Mouse (Mus musculus) kidney, embryonic 16.5 days (tissue): ENCODE measurements around the gene Slc43a2. TPM values are rescaled to one million over a fixed set of nuclear protein-coding genes. Genes with fewer than 3 reads are reported as not detected.
A peak's percentile ranks its signal among the peaks of the same experiment; 100 is the strongest.

ENCODE experiments used
- ATAC-seq: fragments of 200-750 bp; cut with Nextera tagmentation; 2 replicates; pipeline ENCODE4 v1.8.0; 2017; ENCODE audit warnings: moderate TSS enrichment; ENCODE audit not compliant: low FRiP score, low TSS enrichment
- H3K27ac ChIP-seq: fragments of 300-500 bp; sonication (generic); 2 replicates; pipeline ENCODE4 v1.5.1; 2014; ENCODE audit warnings: low read length
- H3K27me3 ChIP-seq: fragments of 300-500 bp; sonication (generic); 2 replicates; pipeline ENCODE4 v1.6.1; 2014; ENCODE audit warnings: low read length, control low read depth, mixed read lengths; ENCODE audit not compliant: insufficient read depth
- H3K36me3 ChIP-seq: fragments of 300-500 bp; sonication (generic); 2 replicates; pipeline ENCODE4 v1.6.1; 2014; ENCODE audit warnings: low read length, control low read depth, mixed read lengths; ENCODE audit not compliant: insufficient read depth
- H3K4me1 ChIP-seq: fragments of 300-500 bp; sonication (generic); 2 replicates; pipeline ENCODE4 v1.6.1; 2014; ENCODE audit warnings: low read length, control low read depth, mixed read lengths; ENCODE audit not compliant: insufficient read depth
- H3K4me2 ChIP-seq: fragments of 300-500 bp; sonication (generic); replicated peaks from 2 replicates; pipeline ENCODE4 v1.6.1; 2014; ENCODE audit warnings: low read depth, low read length
- H3K4me3 ChIP-seq: fragments of 300-500 bp; sonication (generic); 2 replicates; pipeline ENCODE4 v1.5.1; 2014; ENCODE audit warnings: mild to moderate bottlenecking, low read length
- H3K9ac ChIP-seq: fragments of 300-500 bp; sonication (generic); replicated peaks from 2 replicates; pipeline ENCODE4 v1.6.1; 2014; ENCODE audit warnings: low read length
- H3K9me3 ChIP-seq: fragments of 300-500 bp; sonication (generic); 2 replicates; pipeline ENCODE4 v1.6.1; 2016; ENCODE audit warnings: low read length, control low read depth
- WGBS: fragments of 180-500 bp; shearing (Covaris S2); extraction: QIAGEN DNeasy Blood & Tissue Kit; methylation state at CpG from one replicate; pipeline ENCODE4 v1.1.7; 2014; 5-methylcytosine and 5-hydroxymethylcytosine counted together
- polyA plus RNA-seq: library from polyadenylated mRNA; unstranded; fragments of >200 nt; fragmentation: Nextera tagmentation; extraction: Ambion mirVana; gene quantifications from 2 replicates; pipeline ENCODE4 v1.2.1, GENCODE M21; 2015

Gene Slc43a2
- polyA plus RNA-seq, 1 experiment from 2014 or later, result 9.7 TPM

DNA sequence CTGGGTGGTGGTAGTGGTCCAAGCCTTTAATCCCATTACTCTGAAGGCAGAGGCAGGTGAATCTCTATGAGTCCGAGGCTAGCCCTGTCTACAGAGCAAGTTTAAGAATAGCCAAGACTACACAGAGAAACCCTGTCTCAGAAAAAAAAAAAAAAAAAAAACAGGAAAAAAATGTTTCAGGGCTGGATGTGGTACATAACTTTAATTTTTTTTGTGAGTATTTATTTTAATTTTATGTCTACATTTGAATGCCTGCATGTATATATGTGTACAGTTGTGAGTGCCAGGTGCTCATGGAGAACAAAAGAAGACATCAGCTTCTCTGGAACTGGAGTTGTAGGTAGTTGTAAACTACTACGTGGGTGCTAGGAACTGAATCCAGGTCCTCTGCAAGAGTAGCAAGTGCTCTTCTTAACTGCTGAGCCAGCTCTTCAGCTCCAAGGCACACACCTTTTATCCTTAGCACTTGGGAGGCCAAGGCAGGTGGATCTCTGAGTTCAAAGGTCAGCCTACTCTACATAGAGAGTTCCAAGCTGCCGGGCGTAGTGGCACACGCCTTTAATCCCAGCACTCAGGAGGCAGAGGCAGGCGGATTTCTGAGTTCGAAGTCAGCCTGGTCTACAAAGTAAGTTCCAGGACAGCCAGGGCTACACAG is 50.1 kb downstream of the Slc43a2 start:
- no peaks in the 10 kb centered on the region for H3K36me3 ChIP-seq
- no peak overlapping the region for H3K4me2 ChIP-seq
- no peak for ATAC-seq
- no peak overlapping the region for H3K9ac ChIP-seq
- H3K4me3 ChIP-seq, result no peak overlapping the region
- no peak overlapping the region for H3K27ac ChIP-seq
- H3K27me3 ChIP-seq, result no peaks in the 10 kb centered on the region
- 94% methylated on average over 7 of the region's 7 CpGs for WGBS
- no peaks in the 10 kb centered on the region for H3K4me1 ChIP-seq
- no peaks in the 10 kb centered on the region for H3K9me3 ChIP-seq

DNA sequence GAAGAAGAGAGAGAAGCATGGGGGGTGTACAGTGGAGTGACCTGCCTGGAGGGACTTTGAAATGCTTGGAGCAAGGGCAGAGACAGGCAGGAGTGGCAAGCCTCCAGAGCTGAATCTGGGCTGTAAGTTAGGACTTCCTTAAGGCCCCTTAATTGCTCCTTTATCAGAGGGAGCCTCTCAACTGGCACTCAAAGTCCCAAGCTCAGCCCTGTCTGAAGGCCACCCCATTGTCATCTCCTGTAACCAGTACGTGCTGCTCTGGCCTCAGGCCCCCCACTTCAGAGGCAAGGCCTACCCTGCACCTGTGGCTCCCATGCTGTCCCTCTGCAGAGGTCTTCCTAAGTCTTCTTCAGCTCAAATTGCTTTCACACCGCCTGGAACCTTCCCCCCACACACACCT is 52.0 kb downstream of the Slc43a2 start:
- Histone ChIP-seq H3K27ac (no peak overlapping the region), H3K36me3 (no peaks in the 10 kb centered on the region), H3K9ac (no peak overlapping the region), H3K27me3 (no peaks in the 10 kb centered on the region), H3K4me3 (no peak overlapping the region), H3K4me2 (no peak overlapping the region), H3K4me1 (peaks cover 6% of the 10 kb centered on the region), H3K9me3 (no peaks in the 10 kb centered on the region)
- ATAC-seq, result no peak
- WGBS, result 69% methylated on average over 2 of the region's 2 CpGs

DNA sequence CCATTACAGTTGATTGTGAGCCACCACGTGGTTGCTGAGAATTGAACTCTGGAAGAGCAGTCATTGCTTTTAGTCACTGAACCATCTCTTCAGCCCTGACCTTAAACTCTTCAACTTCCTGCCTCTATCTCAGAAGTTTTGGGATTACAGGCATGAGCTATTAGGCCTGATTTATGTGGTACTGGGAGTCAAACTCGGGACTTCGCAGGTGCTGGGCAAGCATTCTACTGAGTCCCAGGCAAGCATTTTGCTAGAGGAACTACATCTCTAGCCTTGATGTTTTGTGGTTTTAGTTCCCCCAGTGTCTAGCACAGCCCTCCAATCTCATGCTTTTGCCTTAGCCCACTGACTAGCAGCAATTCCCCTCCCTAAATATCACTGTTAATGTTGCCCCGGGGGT is 53.6 kb downstream of the Slc43a2 start:
- 29% methylated on average over 4 of the region's 4 CpGs for WGBS
- H3K9me3 ChIP-seq, result no peaks in the 10 kb centered on the region
- no peaks in the 10 kb centered on the region for H3K36me3 ChIP-seq
- peak overlapping the region; percentile 40; the same call in 1 of the 2 replicates for H3K27ac ChIP-seq
- H3K4me1 ChIP-seq, result peaks cover 21% of the 10 kb centered on the region
- ATAC-seq, result no peak
- no peaks in the 10 kb centered on the region for H3K27me3 ChIP-seq
- no peak overlapping the region for H3K4me3 ChIP-seq
- H3K9ac ChIP-seq, result no peak overlapping the region
- H3K4me2 ChIP-seq, result no peak overlapping the region

GRCm38 (mm10) chr11:75585978-75586377 is 54.5 kb downstream of the Slc43a2 start:
- Histone ChIP-seq H3K27me3 (no peaks in the 10 kb centered on the region), H3K4me1 (peaks cover 23% of the 10 kb centered on the region), H3K4me2 (no peak overlapping the region), H3K4me3 (no peak overlapping the region), H3K27ac (no peak overlapping the region), H3K9ac (no peak overlapping the region), H3K36me3 (no peaks in the 10 kb centered on the region), H3K9me3 (no peaks in the 10 kb centered on the region)
- WGBS, result 84% methylated on average over 5 of the region's 5 CpGs
- ATAC-seq, result no peak

DNA sequence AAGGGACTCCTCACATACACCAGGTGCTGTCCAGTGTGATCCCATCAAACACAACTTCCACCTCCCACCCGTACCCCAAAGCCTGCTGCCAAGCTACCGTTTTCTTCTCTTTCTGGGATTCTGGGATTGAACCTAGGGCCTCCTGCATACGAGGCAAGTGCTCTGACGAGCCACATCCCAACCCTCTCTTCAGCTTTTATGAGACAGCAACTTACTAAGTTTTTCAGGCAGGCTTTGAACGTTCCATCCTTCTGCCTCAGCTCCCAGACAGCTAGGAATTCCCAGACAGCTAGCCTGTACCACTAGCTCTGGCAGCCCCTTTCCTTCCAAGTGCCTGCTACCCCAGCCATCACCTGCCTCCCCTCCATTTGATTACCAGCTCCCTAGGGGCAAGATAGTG is 55.5 kb downstream of the Slc43a2 start:
- Histone ChIP-seq H3K4me3 (no peak overlapping the region), H3K4me2 (no peak overlapping the region), H3K27me3 (no peaks in the 10 kb centered on the region), H3K4me1 (peaks cover 23% of the 10 kb centered on the region), H3K9me3 (no peaks in the 10 kb centered on the region), H3K36me3 (no peaks in the 10 kb centered on the region), H3K9ac (no peak overlapping the region), H3K27ac (no peak overlapping the region)
- 84% methylated on average over 5 of the region's 5 CpGs for WGBS
- ATAC-seq, result no peak

DNA sequence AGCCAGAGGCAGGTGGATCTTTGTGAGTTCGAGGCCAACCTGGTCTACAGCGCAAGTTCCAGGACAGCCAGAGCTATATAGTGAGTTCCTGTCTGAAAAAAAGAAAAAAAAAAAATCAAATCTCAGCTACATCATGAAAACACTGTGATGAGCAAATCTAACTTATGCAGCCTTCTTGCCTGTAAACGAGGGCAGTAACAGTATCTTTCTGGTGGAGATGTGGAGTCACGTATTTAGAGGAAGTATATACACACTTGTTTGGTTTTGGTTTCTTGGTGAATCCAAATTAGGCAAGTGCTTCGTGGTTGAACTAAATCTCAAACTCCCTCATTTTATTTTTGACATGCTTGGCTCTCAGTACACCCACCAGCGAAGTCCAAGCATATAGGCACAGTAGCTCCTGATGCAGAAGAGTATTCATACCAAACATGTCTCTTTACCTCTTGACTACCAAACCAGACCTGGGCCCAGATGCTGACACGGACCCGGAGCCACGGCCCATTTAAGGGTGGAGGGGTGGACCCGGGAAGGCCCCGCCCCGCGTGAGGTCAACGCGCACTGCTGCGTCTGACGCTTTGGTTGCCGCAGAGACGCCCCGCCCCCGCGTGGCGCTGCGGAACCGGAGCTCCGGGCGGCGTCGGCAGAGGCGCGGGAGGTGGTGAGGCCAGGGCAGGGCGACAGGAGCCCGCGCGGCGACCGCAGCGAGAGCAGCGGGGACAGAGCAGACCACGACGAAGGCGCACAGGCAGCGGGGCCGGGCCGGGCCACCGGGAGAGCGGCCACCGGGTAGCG is 56.2 kb downstream of the Slc43a2 start, which contains the start of gene Pitpna:
Pitpna (plus strand) TSS at position 605 of the 792 bp plus-strand sequence.
- no peaks in the 10 kb centered on the region for H3K36me3 ChIP-seq
- H3K4me1 ChIP-seq, result peaks cover 23% of the 10 kb centered on the region
- H3K4me3 ChIP-seq, result peak within 1 kb of the TSS; percentile 94
- peak; percentile 89 for ATAC-seq
- H3K27ac ChIP-seq, result peak within 1 kb of the TSS; percentile 90
- peak within 1 kb of the TSS; percentile 94 for H3K4me2 ChIP-seq
- H3K27me3 ChIP-seq, result no peaks in the 10 kb centered on the region
- H3K9ac ChIP-seq, result peak within 1 kb of the TSS; percentile 91
- 5% methylated on average over 48 of the region's 49 CpGs for WGBS
- no peaks in the 10 kb centered on the region for H3K9me3 ChIP-seq

DNA sequence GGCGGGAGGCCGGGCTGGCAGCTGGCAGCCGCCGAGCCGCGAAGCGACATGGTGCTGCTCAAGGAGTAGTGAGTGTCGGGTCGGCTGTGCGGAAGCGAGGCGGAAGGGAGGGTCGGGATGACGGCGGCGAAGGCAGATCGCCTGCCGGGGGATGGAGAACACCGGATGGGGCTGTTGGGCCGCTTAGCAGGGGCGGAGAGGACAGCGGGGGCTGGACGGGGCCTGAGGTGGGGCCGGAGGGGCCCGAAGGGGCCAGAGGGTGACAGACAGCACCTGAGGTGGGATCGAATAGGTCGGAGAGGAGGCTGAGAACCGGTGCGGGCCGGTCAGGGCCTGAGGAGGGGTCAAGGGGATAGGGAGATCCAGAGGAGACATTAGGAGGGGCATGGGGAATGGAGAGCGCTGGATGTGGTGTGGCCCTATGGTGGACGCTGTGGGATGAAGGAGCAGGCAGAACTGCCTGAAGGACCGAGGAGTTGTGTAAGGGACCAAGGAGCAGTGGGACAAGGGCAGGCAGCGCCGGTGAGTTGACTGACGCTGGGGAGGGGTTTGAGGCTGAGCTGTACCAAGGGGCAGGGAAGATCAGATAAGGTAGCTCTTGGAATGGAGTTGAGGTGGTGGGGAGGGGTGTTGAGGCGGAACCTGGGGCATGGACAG is 56.9 kb downstream of the Slc43a2 start:
- H3K27ac ChIP-seq, result peak overlapping the region; percentile 90
- no peaks in the 10 kb centered on the region for H3K27me3 ChIP-seq
- under 1% methylated on average over 37 of the region's 37 CpGs for WGBS
- peak overlapping the region; percentile 94 for H3K4me2 ChIP-seq
- no peaks in the 10 kb centered on the region for H3K9me3 ChIP-seq
- H3K4me1 ChIP-seq, result peaks cover 23% of the 10 kb centered on the region
- peak overlapping the region; percentile 91 for H3K9ac ChIP-seq
- H3K4me3 ChIP-seq, result peak overlapping the region; percentile 94
- peak; percentile 71 for ATAC-seq
- peaks cover 5% of the 10 kb centered on the region; the same call in 1 of the 2 replicates for H3K36me3 ChIP-seq

DNA sequence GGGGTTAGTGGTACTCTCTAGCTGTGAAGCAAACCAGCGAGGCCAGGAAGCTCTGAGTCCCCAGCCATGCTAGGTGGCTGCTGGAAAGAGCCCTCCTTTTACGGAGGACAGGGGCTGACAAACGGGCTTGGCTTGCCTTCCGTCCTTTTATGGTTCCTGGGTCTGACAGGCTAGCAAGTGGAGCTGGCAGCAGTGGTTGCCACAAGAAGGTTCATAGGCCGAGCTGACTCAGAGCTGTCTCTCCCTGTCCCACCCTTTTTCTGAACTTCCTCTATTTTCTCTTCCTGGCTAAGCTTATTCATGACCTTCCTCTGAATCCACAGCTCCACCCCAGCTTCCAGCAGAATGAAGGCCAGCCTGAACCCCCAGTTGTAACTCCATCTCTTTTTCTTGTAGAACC is 61.1 kb downstream of the Slc43a2 start:
- no peak for ATAC-seq
- H3K4me1 ChIP-seq, result peaks cover 24% of the 10 kb centered on the region
- no peak overlapping the region for H3K4me3 ChIP-seq
- H3K27me3 ChIP-seq, result no peaks in the 10 kb centered on the region
- H3K9me3 ChIP-seq, result no peaks in the 10 kb centered on the region
- no peak overlapping the region for H3K9ac ChIP-seq
- H3K4me2 ChIP-seq, result no peak overlapping the region
- H3K36me3 ChIP-seq, result peaks cover 23% of the 10 kb centered on the region; the same call in 1 of the 2 replicates
- H3K27ac ChIP-seq, result no peak overlapping the region
- 82% methylated on average over 5 of the region's 5 CpGs for WGBS

DNA sequence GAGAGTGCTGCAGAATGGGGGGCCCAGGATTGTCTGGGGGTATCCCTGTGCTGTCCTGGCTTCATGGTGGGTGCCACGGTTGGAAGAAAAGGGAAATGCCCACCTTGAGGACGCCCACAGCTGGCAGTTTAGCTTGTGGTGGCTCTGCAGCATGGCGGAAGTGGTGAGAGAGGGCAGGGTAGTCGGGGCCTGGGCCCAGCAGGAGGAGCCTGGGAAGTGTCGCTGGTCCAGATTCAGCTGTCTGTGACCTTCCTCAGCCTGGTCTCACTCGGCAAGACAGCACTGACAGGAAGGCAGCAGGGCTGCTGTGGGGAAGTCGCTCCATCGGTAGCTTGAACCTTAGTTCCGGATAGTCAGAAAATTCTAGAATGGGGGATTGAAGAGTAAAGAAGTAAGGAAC is 62.9 kb downstream of the Slc43a2 start:
- Histone ChIP-seq H3K9ac (no peak overlapping the region), H3K4me1 (peaks cover 13% of the 10 kb centered on the region), H3K36me3 (peaks cover 28% of the 10 kb centered on the region; the same call in 1 of the 2 replicates), H3K27ac (no peak overlapping the region), H3K4me3 (no peak overlapping the region), H3K4me2 (no peak overlapping the region), H3K9me3 (no peaks in the 10 kb centered on the region), H3K27me3 (no peaks in the 10 kb centered on the region)
- no peak for ATAC-seq
- 83% methylated on average over 9 of the region's 9 CpGs for whole genome bisulfite sequencing
